Mouse (Mus musculus) liver, postnatal 0 days (tissue): Measurements from ENCODE around the gene Fam102a.

Experiments
- CTCF ChIP-seq: sonication (generic); IDR thresholded peaks from 2 replicates; pipeline ENCODE4 v1.5.1; 2016; ENCODE audit warnings: antibody characterized with exemption, low read depth
- EP300 ChIP-seq: IDR thresholded peaks from 2 replicates; pipeline ENCODE4 v1.6.1; 2016; ENCODE audit warnings: antibody characterized with exemption, low read depth, mild to moderate bottlenecking

- TF ChIP-seq CTCF (no peak), EP300 (no peak)
These were observed 27.2 kb upstream of the Fam102a start for GRCm38 (mm10) chr2:32507906-32508305.
